Mouse (Mus musculus) lung, embryonic 15.5 days (tissue): ENCODE results near the gene Nrgn. TPM values are rescaled to one million over a fixed set of nuclear protein-coding genes. Genes with fewer than 3 reads are reported as not detected.

Experiments
- ATAC-seq: fragments of 200-750 bp; cut with Nextera tagmentation; 2 replicates; pipeline ENCODE4 v1.8.0; 2017; ENCODE audit warnings: moderate number of reproducible peaks, borderline replicate concordance; ENCODE audit not compliant: low FRiP score, low TSS enrichment; ENCODE audit errors: extremely low read depth
- H3K27ac ChIP-seq: fragments of 300-500 bp; sonication (generic); 2 replicates; pipeline ENCODE4 v1.5.1; 2015; ENCODE audit warnings: moderate library complexity, mild to moderate bottlenecking, inconsistent platforms
- H3K27me3 ChIP-seq: fragments of 300-500 bp; sonication (generic); 2 replicates; pipeline ENCODE4 v1.6.1; 2015; ENCODE audit warnings: inconsistent platforms
- H3K36me3 ChIP-seq: fragments of 300-500 bp; sonication (generic); 2 replicates; pipeline ENCODE4 v1.6.1; 2015; ENCODE audit warnings: inconsistent platforms
- H3K4me1 ChIP-seq: fragments of 300-500 bp; sonication (generic); 2 replicates; pipeline ENCODE4 v1.6.1; 2015; ENCODE audit warnings: inconsistent platforms
- H3K4me2 ChIP-seq: fragments of 300-500 bp; sonication (generic); 2 replicates; pipeline ENCODE4 v1.6.1; 2015; ENCODE audit warnings: inconsistent platforms, mild to moderate bottlenecking, moderate library complexity
- H3K4me3 ChIP-seq: fragments of 300-500 bp; sonication (generic); 2 replicates; pipeline ENCODE4 v1.5.1; 2015; ENCODE audit warnings: mild to moderate bottlenecking, inconsistent platforms
- H3K9ac ChIP-seq: fragments of 300-500 bp; sonication (generic); 2 replicates; pipeline ENCODE4 v1.6.1; 2015; ENCODE audit warnings: inconsistent platforms
- H3K9me3 ChIP-seq: fragments of 300-500 bp; sonication (generic); 2 replicates; pipeline ENCODE4 v1.6.1; 2016; ENCODE audit warnings: inconsistent platforms
- WGBS: fragments of 180-500 bp; shearing (Covaris S2); methylation state at CpG from one replicate; pipeline ENCODE4 v1.1.7; 2015; 5-methylcytosine and 5-hydroxymethylcytosine counted together
- polyA plus RNA-seq: library from polyadenylated mRNA; unstranded; fragments of >200 nt; fragmentation: Nextera tagmentation; extraction: Ambion mirVana; gene quantifications from 2 replicates; pipeline ENCODE4 v1.2.1, GENCODE M21; 2015

Nrgn gene
- polyA plus RNA-seq, 1 experiment from 2014 or later = 8.1 TPM

DNA sequence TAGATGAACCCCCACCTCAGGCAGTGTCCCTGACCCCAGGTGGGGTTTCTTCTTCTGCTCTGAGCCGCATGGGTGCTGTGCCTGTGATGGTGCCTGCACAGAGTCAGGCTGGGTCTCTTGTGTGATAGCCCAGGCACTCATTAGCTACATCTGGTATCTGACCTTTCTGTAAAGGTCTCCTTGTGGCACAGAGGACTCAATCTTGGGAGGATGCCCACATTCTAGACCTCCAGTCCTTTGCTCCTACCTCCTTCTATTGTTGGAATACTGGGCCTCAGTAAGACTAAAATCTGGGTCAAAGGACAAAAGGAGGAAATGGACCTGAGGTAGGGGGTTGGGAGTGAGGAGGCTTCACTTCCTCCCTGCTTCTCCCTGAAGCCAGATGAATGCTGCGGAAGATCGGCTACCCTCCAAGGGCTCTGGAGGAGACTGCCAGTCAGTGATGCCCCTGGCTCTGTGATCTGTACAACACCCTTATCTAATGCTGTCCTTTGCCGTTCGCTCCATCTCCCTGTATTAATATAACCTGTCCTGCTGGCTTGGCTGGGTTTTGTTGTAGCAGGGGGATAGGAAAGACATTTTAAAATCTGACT lies 14.9 kb downstream of the Nrgn start:
- Histone ChIP-seq H3K36me3 (0 out of 2 replicates have a peak, but pooled peaks cover 3% of the 10 kb centered on the region), H3K27ac (peak overlapping the region; percentile 71), H3K27me3 (no peaks in the 10 kb centered on the region), H3K4me1 (peaks cover 5% of the 10 kb centered on the region; the same call in 1 of the 2 replicates), H3K9me3 (no peaks in the 10 kb centered on the region), H3K4me2 (no peak overlapping the region), H3K4me3 (no peak overlapping the region), H3K9ac (no peak overlapping the region)
- 63% methylated on average over 5 of the region's 5 CpGs for WGBS
- peak; percentile 25; the same call in 1 of the 2 replicates for ATAC-seq

DNA sequence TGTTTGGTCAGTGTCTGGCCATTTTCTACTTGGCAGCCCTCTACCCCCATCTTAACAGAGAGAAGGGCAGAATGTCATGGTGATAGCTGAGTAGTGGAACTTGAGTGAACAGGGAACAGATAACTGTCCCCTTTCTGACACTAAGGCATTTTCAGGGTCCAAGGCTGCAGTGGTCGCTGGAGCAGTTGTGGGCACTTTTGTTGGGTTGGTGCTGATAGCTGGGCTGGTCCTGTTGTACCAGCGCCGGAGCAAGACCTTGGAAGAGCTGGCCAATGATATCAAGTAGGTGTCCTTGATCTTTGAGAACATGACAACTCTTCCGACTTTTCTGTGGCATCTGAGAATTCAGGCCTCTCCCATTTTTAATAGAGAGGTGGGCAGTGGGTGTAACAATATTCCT lies 15.9 kb downstream of the Nrgn start:
- Histone ChIP-seq H3K4me1 (0 out of 2 replicates have a peak, but pooled peaks cover 5% of the 10 kb centered on the region), H3K9me3 (no peaks in the 10 kb centered on the region), H3K4me3 (no peak overlapping the region), H3K36me3 (0 out of 2 replicates have a peak, but pooled peaks cover 3% of the 10 kb centered on the region), H3K4me2 (no peak overlapping the region), H3K9ac (no peak overlapping the region), H3K27me3 (no peaks in the 10 kb centered on the region), H3K27ac (peak overlapping the region; percentile 71; the same call in 1 of the 2 replicates)
- 71% methylated on average over 4 of the region's 4 CpGs for WGBS
- ATAC-seq = no peak

DNA sequence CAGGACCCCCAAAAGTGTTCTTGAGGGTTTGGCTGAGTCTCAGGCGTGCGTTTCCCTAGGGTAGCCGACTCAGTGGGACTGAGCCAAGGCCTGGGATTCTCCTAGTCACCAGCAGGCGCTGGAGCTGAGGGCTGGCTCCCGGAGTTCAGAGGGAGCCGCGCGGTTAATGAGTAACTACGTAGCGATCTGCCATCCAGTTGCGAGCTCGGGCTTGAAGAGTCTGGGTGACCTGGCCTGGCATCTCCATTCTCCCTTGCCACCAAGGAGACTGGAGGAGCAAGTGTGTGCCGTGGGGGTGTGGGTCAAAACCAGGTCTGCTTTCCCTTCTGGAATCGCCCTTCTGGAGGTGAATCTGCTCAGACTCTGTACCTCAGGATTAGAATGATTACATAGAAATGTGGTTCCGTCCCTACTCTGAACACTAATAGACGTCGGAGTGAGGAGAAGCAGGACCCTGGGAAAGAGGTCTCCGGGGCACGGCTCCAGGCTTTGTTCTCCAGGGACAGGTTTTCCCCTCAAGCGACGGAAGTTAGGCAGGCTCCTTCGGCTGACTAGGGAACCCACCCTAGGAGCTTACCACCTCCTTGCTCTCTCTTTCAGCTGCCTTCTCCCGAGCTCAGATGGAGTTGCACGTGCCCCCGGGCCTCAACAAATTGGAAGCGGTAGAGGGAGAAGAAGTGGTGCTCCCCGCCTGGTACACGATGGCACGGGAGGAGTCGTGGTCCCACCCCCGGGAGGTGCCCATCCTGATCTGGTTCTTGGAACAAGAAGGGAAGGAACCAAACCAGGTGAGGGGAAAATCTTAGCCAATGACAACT lies 21.6 kb downstream of the Nrgn start:
- WGBS = 4% methylated on average over 31 of the region's 31 CpGs
- ATAC-seq = peak; percentile 71

DNA sequence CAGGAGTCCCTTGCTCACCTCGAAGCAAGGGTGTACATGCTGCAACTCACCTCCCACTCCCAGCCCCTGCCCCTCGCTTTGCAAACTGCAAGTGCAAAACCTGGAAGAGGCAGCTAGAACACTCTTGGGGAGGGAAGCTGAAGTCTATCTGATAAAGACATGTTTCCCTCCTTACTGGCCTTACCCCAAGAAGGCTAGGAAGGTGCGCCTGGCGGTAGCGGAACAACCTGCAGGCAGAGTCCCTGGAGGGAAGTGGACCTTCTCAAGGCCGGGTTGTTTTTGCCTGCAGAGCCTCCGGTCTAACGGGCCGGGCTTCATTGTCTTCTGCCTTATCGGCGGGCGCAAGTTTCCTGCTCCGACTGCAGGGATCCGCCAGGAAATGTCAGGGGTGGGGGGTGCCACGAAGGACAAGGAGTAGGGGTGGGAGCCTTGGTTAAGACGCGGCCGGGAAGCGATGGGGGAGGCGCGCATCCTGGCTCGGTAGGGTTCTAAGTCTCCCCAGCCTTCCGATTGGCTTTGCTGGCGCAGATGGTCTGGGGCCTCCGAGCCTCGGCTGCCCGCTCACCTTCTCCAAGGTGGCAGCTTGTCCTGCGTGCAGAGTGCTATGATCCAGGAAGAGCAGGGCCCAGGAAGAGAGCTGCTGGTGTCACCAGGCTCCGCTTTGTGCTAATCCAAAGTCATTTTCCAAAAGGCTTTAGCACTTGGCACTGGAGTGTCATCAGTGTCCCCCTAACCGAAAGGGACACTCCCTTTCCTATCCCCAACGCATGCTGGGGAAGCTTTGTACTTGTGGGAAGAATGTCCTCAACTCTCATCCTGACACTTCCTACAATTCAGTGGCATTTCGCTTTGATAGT lies 22.4 kb downstream of the Nrgn start:
- peaks cover 40% of the 10 kb centered on the region for H3K4me1 ChIP-seq
- peak overlapping the region; percentile 78 for H3K4me2 ChIP-seq
- no peaks in the 10 kb centered on the region for H3K9me3 ChIP-seq
- peak overlapping the region; percentile 87 for H3K27ac ChIP-seq
- 4% methylated on average over 32 of the region's 32 CpGs for WGBS
- peak; percentile 55 for ATAC-seq
- peaks cover 27% of the 10 kb centered on the region for H3K27me3 ChIP-seq
- H3K36me3 ChIP-seq = 0 out of 2 replicates have a peak, but pooled peaks cover 2% of the 10 kb centered on the region
- peak overlapping the region; percentile 36 for H3K4me3 ChIP-seq
- H3K9ac ChIP-seq = peak overlapping the region; percentile 41

More for the DNA sequence above, 21.6 kb downstream of the Nrgn start:
- Histone ChIP-seq H3K4me2 (peak overlapping the region; percentile 78), H3K9ac (peak overlapping the region; percentile 41), H3K27ac (peak overlapping the region; percentile 80), H3K36me3 (0 out of 2 replicates have a peak, but pooled peaks cover 3% of the 10 kb centered on the region), H3K27me3 (peaks cover 27% of the 10 kb centered on the region), H3K4me3 (peak overlapping the region; percentile 36), H3K4me1 (peaks cover 40% of the 10 kb centered on the region), H3K9me3 (no peaks in the 10 kb centered on the region)

DNA sequence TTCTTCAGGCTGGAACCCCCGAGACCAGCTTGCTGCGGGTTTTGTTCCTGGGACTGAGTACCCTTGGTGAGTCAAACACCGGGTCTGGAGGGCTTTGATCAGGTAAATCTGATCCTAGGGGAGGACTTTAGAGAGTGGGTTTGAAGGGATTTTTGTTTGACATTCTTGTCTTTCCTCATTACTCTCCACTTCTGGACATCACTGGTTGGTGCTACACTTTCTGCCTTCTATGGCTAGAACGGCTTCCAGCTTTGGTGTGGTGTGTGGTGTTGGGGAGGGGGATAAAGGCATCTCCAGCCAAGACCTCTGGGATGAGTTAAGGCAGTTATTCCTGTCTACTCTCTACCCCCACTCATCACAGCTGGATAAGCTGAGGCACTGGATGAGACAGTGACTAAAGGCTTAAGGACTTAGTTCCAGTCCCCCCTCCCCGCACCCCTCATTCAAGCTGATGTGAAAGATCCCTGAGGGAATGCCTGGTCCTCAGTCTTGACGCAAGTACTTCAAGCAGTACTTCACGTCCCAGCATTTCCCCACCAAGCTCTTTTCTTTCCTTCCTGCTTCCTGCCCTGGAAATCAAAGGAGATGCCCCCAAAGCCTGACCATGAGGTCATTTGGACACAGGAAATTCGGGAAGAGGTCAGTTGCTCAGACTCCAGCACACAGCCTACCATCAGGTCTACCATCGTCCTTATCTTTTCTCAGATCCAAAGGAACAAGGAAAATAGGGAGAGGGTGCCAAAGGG lies 24.3 kb downstream of the Nrgn start:
- Histone ChIP-seq H3K4me1 (peaks cover 40% of the 10 kb centered on the region), H3K4me2 (peak overlapping the region; percentile 78), H3K36me3 (peaks cover 12% of the 10 kb centered on the region), H3K9ac (peak overlapping the region; percentile 41), H3K27ac (peak overlapping the region; percentile 87), H3K27me3 (peaks cover 27% of the 10 kb centered on the region), H3K9me3 (no peaks in the 10 kb centered on the region), H3K4me3 (peak overlapping the region; percentile 36)
- ATAC-seq = no peak
- WGBS = 30% methylated on average over 9 of the region's 9 CpGs

DNA sequence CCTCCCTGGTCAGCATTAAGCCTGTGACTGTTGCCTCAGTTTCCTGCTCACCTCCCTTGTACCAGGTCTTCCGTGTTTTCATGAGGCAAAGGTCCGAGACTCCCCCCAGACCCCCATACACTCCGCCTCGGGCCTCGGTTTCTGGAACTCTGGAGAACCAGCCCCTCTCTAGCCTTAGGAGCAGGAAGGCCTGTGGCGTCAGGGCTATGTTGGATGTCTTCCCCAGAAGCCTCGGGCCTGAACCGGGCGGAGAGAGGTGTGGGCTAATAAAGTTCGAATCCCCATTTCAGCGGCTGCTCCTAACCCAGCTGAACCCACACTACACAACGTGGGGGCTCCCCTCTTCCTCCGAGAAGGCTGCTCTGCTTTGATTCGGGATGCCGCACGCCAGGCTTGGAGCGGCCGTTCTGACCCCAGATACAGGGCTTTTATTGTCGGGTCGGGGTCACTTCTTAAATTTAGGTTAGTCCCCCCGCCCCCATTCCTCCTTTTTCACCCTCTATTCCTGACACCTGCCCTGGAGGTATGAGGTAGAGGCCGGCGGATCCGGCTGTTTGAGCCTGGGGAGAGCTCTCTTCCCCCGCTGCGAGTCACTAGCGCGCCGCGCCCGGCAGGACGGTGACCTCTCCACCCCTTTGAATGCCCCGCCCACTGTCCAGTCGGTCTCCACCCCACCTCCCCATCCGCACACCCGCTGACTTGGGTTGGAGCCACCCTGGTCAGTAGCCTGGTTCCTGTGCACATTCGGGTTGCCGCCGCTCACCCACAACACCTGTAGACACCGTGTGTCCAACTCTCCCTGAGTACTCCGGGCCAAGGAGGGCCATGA lies 25.1 kb downstream of the Nrgn start, which contains the start of gene Esam:
Gene Esam (plus strand): TSS at position 683 of the 829 bp plus-strand sequence.
- peak within 1 kb of the TSS; percentile 78 for H3K4me2 ChIP-seq
- ATAC-seq = peak; percentile 25; the same call in 1 of the 2 replicates
- H3K4me3 ChIP-seq = peak within 1 kb of the TSS; percentile 36
- H3K9ac ChIP-seq = peak within 1 kb of the TSS; percentile 41
- 9% methylated on average over 41 of the region's 41 CpGs for WGBS
- H3K4me1 ChIP-seq = peaks cover 40% of the 10 kb centered on the region
- H3K9me3 ChIP-seq = no peaks in the 10 kb centered on the region
- H3K27ac ChIP-seq = peak within 1 kb of the TSS; percentile 87
- H3K27me3 ChIP-seq = peaks cover 27% of the 10 kb centered on the region
- H3K36me3 ChIP-seq = peaks cover 19% of the 10 kb centered on the region

DNA sequence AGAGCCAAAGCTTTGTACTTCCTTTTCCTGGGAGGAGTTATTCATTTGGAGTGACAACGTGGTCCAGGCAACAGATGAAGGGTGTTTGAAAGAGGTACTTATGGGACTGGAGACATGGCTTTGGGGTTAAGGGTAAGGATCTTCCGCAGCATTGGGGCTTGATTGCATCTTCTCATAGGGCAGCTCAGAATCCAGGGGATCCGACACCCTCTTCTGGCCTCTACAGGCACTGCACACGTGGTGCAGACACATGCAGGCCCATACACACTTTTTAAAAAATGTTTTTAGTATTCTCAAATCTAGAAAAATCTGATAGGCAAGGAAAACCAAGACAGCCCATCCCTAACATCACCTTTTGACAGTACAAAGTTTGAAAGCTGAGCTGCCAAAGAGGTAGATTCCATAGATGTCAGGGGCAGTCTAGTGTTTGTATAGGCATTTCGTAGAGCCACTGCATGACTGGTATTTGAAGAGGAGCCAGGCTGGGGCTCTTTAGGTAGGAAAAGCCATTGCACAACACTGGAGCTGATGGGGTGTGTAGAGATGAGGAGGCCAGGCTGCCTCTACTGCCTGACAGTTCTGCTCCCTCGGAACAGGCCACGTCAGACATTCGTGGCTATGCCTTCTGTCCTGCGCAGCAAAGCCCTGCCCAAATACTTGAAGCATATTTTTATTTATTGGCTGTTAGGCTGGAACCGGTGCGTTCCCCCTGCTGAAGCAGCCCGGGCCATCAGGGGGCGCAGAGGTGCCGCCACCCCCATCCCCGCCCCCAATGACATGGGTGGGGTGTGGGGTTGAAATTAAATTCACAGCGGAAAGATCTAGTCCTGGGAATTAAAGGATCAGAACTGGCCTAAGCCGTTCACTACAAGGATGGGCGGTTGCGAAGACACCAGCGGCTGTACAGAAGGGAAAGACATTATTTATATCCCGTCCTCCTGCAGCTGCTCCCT lies 26.0 kb downstream of the Nrgn start:
- Histone ChIP-seq H3K4me1 (peaks cover 40% of the 10 kb centered on the region), H3K4me2 (peak overlapping the region; percentile 78), H3K9me3 (no peaks in the 10 kb centered on the region), H3K36me3 (peaks cover 21% of the 10 kb centered on the region), H3K27me3 (peaks cover 27% of the 10 kb centered on the region), H3K4me3 (peak overlapping the region; percentile 36), H3K9ac (peak overlapping the region; percentile 41), H3K27ac (peak overlapping the region; percentile 38; the same call in 1 of the 2 replicates)
- 20% methylated on average over 21 of the region's 21 CpGs for WGBS
- ATAC-seq = peak; percentile 62

DNA sequence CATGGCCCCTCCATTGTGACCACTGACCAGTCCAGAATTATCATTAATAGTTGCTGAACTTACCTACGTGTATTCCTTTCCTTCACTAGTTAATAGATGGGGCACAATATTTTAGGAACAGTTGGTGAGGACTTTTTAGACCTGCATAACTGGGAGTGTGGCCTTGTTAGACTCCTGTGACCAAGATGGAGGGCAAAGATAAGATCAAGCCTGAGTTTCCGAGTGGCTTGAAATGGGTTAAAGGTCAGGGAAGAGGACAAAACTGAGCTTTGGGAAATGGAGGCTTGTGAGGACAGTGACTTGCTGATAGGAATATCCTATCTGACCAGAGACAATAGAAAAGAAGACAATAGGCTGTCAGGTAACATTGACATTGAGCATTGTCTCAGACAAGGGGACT lies 27.2 kb downstream of the Nrgn start:
- H3K9ac ChIP-seq = no peak overlapping the region
- H3K4me2 ChIP-seq = no peak overlapping the region
- no peak overlapping the region for H3K4me3 ChIP-seq
- no peaks in the 10 kb centered on the region for H3K9me3 ChIP-seq
- peaks cover 26% of the 10 kb centered on the region for H3K36me3 ChIP-seq
- WGBS = 87% methylated on average over 2 of the region's 2 CpGs
- no peak for ATAC-seq
- H3K27me3 ChIP-seq = peaks cover 27% of the 10 kb centered on the region
- no peak overlapping the region for H3K27ac ChIP-seq
- peaks cover 30% of the 10 kb centered on the region for H3K4me1 ChIP-seq

DNA sequence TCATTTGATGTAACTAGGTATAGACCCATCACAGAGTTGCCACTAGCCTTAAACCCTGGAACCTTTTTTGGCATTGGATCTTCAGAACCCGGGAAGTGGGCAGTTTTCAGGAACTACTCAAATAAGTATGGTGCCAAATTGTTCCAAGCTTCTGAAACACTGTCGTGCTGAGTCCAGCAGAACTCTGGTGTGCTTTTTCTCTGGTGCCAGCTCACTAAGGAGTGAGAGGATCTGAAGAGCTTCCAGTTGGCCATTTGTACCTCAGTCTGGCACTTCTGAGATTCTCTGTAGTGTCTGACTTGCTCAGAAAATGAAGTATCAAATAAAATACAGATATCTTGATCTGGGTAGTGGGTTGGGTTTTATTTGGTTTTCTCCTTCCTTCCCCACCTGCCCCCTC lies 32.7 kb downstream of the Nrgn start:
- no peaks in the 10 kb centered on the region for H3K9me3 ChIP-seq
- H3K4me1 ChIP-seq = 0 out of 2 replicates have a peak, but pooled peaks cover 6% of the 10 kb centered on the region
- H3K27me3 ChIP-seq = no peaks in the 10 kb centered on the region
- no peak overlapping the region for H3K4me3 ChIP-seq
- 85% methylated on average over 2 of the region's 2 CpGs for WGBS
- no peak for ATAC-seq
- no peak overlapping the region for H3K27ac ChIP-seq
- no peak overlapping the region for H3K4me2 ChIP-seq
- no peak overlapping the region for H3K9ac ChIP-seq
- H3K36me3 ChIP-seq = peaks cover 35% of the 10 kb centered on the region
